Mouse (Mus musculus): Measurements from ENCODE around the gene Arsk.

Gene Arsk

GRCm38 (mm10) chr13:76098493-76099303 lies at the start of gene Arsk, which contains the start of gene Ttc37:
Gene Arsk, minus strand, starts transcription at chr13:76098660.
Gene Ttc37, plus strand, starts transcription at chr13:76098734.
- DNase-seq (ENCODE audit: low read depth, low spot score), result peak; percentile 98

GRCm38 (mm10) chr13:76141117-76141808 lies 42.8 kb upstream of the Arsk start:
- no peak for DNase-seq (ENCODE audit: low read depth, low spot score)

- DNase-seq (ENCODE audit: low read depth, low spot score), result no peak
Observed at GRCm38 (mm10) chr13:76138862-76139261, 40.4 kb upstream of the Arsk start.

GRCm38 (mm10) chr13:76132415-76132814 lies 34.0 kb upstream of the Arsk start:
- DNase-seq (ENCODE audit: low read depth, low spot score), result no peak

- DNase-seq (ENCODE audit: low read depth, low spot score), result no peak
Observed at GRCm38 (mm10) chr13:76128799-76129198, 30.3 kb upstream of the Arsk start.

- no peak for DNase-seq (ENCODE audit: low read depth, low spot score)
Observed at GRCm38 (mm10) chr13:76109069-76109824, 10.8 kb upstream of the Arsk start.

- no peak for DNase-seq (ENCODE audit: low read depth, low spot score)
Observed at GRCm38 (mm10) chr13:76101989-76102388, 3.5 kb upstream of the Arsk start.

GRCm38 (mm10) chr13:76098116-76098492 lies 356 bp downstream of the Arsk start:
- DNase-seq (ENCODE audit: low read depth, low spot score), result peak; percentile 39

- DNase-seq (ENCODE audit: low read depth, low spot score), result no peak
Observed at GRCm38 (mm10) chr13:76074323-76074722, 24.1 kb downstream of the Arsk start.

- DNase-seq (ENCODE audit: low read depth, low spot score), result no peak
Observed at GRCm38 (mm10) chr13:76064363-76064945, 34.0 kb downstream of the Arsk start.

- DNase-seq (ENCODE audit: low read depth, low spot score), result no peak
Observed at GRCm38 (mm10) chr13:76063548-76063947, 34.9 kb downstream of the Arsk start.

GRCm38 (mm10) chr13:76062569-76062968 lies 35.9 kb downstream of the Arsk start:
- no peak for DNase-seq (ENCODE audit: low read depth, low spot score)

GRCm38 (mm10) chr13:76062126-76062525 lies 36.3 kb downstream of the Arsk start:
- DNase-seq (ENCODE audit: low read depth, low spot score), result no peak

GRCm38 (mm10) chr13:76059591-76059990 lies 38.9 kb downstream of the Arsk start:
- DNase-seq (ENCODE audit: low read depth, low spot score), result no peak

- no peak for DNase-seq (ENCODE audit: low read depth, low spot score)
Observed at GRCm38 (mm10) chr13:76057267-76058069, 41.0 kb downstream of the Arsk start.

- DNase-seq (ENCODE audit: low read depth, low spot score), result no peak
Observed at GRCm38 (mm10) chr13:76056896-76057266, 41.6 kb downstream of the Arsk start, which contains the start of gene Gpr150. Gene Gpr150, minus strand, starts transcription at chr13:76056996.

- DNase-seq (ENCODE audit: low read depth, low spot score), result peak; percentile 21
Observed at GRCm38 (mm10) chr13:76056261-76056724, 42.2 kb downstream of the Arsk start.

- peak; percentile 13 for DNase-seq (ENCODE audit: low read depth, low spot score)
Observed at GRCm38 (mm10) chr13:76055391-76056232, 42.8 kb downstream of the Arsk start.

GRCm38 (mm10) chr13:76044971-76045370 lies 53.5 kb downstream of the Arsk start:
- DNase-seq (ENCODE audit: low read depth, low spot score), result no peak

GRCm38 (mm10) chr13:76042455-76042854 lies 56.0 kb downstream of the Arsk start:
- no peak for DNase-seq (ENCODE audit: low read depth, low spot score)

Measured in skeletal muscle tissue, adult 2 months (tissue).